Mouse (Mus musculus) gastrocnemius, postnatal 36 days (tissue): ENCODE data around the gene Eid2. TPM values are rescaled to one million over a fixed set of nuclear protein-coding genes. Genes with fewer than 3 reads are reported as not detected.

Experiments used
- DNase-seq, 2 experiments: peaks; one replicate each; pipeline ENCODE4 v3.0.0; 2022
- intact Hi-C: fragments of 180-260 bp; cut with DNase I; formaldehyde crosslinking; loops from one replicate; pipeline ENCODE4 v1.15.1; 2025
- total RNA-seq, 2 experiments: library from RNA; stranded (reverse); gene quantifications; 2 replicates each; pipeline ENCODE4 v1.2.3; 2021

The Eid2 gene
- total RNA-seq, 2 experiments from 2014 or later = 4.9 to 6.3 TPM

DNA sequence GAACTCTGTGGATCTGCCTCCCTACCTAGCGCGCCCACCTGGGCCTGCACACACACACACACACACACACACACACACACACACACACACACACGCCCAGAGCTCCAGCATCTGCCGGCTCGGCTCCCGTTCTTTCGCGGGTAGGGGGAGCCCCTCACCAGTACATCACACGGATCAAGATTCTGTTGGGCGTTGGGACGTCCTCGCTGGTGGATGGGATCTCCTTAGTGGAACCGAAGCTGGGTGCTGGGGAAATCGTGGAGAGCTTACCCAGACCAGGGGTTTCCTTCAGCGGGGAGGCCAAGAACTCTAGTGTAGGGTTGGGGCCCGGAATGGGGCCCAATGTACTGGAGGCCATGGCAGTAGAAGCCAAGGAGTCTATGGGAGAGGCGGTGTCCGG is 22.5 kb downstream of the Eid2 start:
- DNase-seq = no peak
- intact Hi-C loops = no loop called here

DNA sequence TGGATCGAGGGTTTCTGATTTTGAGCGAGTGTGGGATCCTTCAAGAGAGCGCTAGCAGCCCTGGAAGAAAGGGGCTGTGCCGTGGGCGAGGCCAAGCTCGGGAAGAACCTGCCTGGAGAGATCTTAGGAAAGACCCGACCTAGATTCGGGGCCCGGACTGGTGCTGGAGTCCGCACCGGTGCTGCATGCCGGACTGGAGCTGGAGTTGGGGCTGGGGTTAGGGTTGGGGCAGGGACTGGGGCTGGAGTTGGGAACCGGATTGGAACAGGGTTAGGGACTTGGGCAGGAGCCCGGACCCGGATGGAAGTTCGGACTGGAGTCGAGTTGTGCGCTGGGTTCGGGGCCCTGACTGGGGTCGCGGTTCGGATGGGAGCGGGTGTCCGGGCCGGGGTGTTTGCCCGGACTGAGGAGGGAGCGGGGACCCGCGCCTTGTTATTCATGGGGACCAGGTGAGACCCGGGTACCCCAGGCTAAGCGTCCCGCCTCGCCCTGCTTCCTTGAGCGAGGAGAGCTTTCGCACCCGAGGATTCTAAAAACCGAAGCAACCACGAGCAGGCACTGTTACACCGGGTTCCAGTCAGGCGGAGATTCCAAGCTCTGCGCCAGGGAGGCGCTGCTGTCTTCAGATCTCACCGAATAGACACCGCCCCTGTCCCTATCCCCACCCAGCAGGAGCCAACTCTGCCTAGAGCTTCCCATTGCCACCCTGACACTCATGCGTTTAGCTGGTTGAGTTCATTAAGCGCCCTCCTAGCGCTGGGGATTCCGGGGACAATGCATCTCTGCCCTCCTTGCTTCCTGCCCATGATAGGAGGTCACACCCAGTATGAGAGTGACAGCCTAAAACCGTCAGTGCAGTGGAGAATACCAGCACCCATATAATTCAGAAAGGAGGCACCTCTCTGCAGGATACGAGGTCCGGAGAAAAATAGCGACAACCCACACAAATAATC is 23.2 kb downstream of the Eid2 start, which contains the start of gene Selenov:
Gene Selenov, minus strand, starts transcription at position 549 of the 953 bp plus-strand sequence.
- intact Hi-C loops = no loop called here
- no peak for DNase-seq

GRCm38 (mm10) chr7:28294481-28294880 is 26.8 kb downstream of the Eid2 start:
- intact Hi-C loops = no loop called here

DNA sequence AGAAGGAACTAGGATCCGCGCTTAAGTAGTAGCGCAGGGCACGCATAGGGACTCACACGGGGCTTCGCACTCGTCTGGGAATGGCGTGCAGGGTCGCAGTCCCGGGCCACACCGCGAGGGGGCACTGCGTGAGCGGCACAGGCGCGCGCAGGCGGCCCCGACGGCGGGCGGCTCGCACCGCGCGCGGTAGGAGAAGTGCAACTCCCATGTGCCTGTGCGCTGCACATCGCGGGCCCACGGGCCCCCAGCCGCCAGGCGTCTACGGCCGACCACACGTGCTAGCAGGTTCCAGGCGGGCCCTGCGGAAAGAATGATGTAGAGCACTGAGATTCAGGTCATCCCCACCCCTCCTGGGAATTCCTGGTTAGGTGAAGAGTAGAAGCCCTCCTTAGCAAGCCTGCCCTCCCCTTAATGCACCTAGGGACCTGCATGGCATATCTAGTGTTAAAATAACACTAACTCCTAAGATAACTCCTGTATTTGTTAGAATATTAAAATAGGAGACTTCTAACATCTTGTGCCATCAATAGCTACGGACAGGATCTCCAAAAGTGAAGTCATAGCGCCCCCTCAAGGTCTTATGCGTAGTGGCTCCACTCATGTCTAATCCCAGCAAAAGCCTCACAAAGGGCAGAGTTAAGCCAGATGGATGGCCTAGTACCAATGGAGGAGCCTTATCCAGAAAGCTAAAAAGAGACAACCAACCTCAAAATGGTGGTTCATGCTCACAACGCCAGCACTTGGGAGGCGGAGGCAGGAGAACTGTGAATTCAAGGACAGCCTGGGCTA is 31.4 kb downstream of the Eid2 start:
- intact Hi-C loops = loop anchor here (1.0 kb wide), 1 partner anchor 151 kb away; no protein-coding TSS in a partner anchor

More at GRCm38 (mm10) chr7:28294481-28294880, 26.8 kb downstream of the Eid2 start:
- DNase-seq = no peak

DNA sequence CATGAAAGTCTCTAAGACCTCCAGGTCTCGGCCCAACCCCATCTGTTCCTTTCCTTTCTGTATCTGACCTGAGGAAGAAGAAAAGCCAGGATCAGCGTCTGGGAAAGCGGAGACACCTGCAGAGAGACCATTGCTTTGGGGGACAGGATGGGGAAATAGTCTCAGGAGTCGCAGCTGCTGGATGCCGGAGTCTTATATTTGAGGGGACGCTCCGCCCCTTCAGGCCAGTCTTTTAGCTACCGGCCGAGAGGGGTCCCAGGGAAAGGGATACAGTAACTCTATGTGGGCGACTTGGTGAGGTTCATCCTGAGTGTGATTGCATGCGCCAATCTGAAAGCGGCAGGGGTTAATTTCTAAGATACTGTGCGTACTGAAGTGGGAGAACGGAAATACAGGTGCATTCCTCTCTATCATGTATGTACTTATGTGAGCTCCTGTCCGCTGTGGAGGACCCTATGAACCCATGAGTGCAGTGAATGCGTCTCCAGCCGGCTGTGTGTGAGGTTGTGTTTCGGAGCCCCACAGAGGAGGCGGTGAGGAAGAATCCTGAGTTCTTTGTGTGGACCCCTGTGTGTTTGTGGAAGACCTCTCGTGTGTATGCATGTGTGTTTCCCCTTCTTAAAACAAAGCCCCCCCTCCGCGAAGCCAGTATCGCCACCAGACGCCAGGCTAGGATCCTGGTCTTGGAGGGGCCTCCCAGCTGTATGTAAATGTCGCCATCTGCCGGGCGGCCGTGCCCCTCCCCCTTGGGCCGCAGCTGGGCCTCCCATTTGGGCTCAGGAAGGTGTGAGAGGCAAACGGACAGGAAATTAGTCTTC is 34.1 kb downstream of the Eid2 start, which contains the start of gene Dll3:
Gene Dll3, minus strand, starts transcription at position 623 of the 818 bp plus-strand sequence.
- intact Hi-C loops = loop anchor here (5.0 kb wide), 1 partner anchor 90 kb away; no protein-coding TSS in a partner anchor
- no peak for DNase-seq

More for the DNA sequence above, 31.4 kb downstream of the Eid2 start:
- DNase-seq = peak in 1 of 2 experiments; percentile 37

DNA sequence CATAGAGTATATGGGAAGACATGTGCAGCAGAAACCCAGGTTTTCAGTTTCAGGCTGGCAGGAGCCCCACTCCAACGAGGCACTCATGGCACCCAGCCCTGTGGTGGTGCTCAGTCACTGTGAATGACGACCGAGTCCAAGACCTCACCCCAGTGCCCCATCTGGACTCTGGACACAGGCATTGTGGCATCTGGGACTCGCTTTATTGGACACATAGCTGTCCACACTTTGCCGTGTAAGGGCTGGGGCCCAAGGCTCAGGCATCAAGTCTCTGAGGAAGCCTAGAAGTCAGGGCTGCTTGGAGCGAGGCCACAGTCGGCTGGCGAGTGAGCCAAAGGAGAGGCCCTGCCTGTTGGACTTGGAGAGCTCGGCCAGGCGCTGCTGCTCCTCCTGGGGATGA is 38.0 kb downstream of the Eid2 start:
- intact Hi-C loops = no loop called here
- no peak for DNase-seq

- intact Hi-C loops = no loop called here
- DNase-seq = no peak
Measured at GRCm38 (mm10) chr7:28306216-28306615, 38.5 kb downstream of the Eid2 start.

DNA sequence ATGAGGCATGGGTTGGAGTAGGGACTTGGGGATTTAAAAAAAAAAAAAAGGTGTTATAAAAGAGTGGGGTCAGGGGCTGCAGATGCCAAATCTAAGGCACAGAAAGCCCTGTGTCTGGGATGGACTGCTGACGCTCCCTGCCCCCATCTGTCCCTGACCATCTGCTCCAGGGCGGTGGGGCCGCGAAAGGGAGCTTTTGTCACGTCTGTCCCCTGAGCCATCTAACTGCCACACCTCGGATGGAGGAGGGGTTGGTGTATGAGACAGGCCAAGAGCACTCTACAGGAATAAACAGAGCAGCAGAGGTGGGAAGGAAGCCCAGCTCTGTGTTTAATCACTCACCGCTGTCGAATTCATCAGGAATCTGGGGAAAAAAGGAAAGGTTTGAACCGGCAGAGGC is 42.1 kb downstream of the Eid2 start:
- no peak for DNase-seq
- intact Hi-C loops = no loop called here

- intact Hi-C loops = no loop called here
- no peak for DNase-seq
Measured at GRCm38 (mm10) chr7:28311151-28311925, 43.7 kb downstream of the Eid2 start.

GRCm38 (mm10) chr7:28311926-28312543 is 44.4 kb downstream of the Eid2 start, which contains the start of gene Timm50:
Gene Timm50, minus strand, starts transcription at chr7:28312072.
- DNase-seq = peak; percentile 92 to 96
- intact Hi-C loops = no loop called here

GRCm38 (mm10) chr7:28318036-28318435 is 50.4 kb downstream of the Eid2 start:
- DNase-seq = no peak
- intact Hi-C loops = no loop called here

GRCm38 (mm10) chr7:28318714-28319113 is 51.0 kb downstream of the Eid2 start:
- DNase-seq = no peak
- intact Hi-C loops = no loop called here

Other genes with a start within 250 kb of the Eid2 start
- gene Psmc4, start 217.8 kb upstream of the Eid2 start, total RNA-seq = 100 to 1,000 TPM in 1 of 2 experiments, 10 to 100 TPM in 1; 99.1 to 100 TPM
- gene Fcgbp, start 196.6 kb upstream of the Eid2 start, total RNA-seq = under 1 TPM in 1 of 2 experiments, not detected in 1; 0.13 TPM
- not detected for gene 9530053A07Rik, start 138.4 kb upstream of the Eid2 start, total RNA-seq
- gene Fbl, start 98.2 kb upstream of the Eid2 start, total RNA-seq = 10 to 100 TPM; 18.8 to 22.9 TPM
- gene Dyrk1b, start 88.4 kb upstream of the Eid2 start, total RNA-seq = 10 to 100 TPM; 82.4 to 90.6 TPM
- gene Eid2b, start 9.9 kb downstream of the Eid2 start, total RNA-seq = 1 to 10 TPM; 5.2 to 5.9 TPM
- not detected for gene Selenov, start 23.3 kb downstream of the Eid2 start, total RNA-seq
- gene Dll3, start 34.4 kb downstream of the Eid2 start, total RNA-seq = not detected
- 10 to 100 TPM; 41.9 to 42.5 TPM for gene Timm50, start 44.2 kb downstream of the Eid2 start, total RNA-seq
- gene Supt5, start 70.9 kb downstream of the Eid2 start, total RNA-seq = 10 to 100 TPM; 52.0 to 61.4 TPM
- 100 to 1,000 TPM; 298 to 415 TPM for gene Rps16, start 82.8 kb downstream of the Eid2 start, total RNA-seq
- 1 to 10 TPM; 4.7 to 7.8 TPM for gene Plekhg2, start 104.7 kb downstream of the Eid2 start, total RNA-seq
- gene Zfp36, start 112.4 kb downstream of the Eid2 start, total RNA-seq = 10 to 100 TPM in 1 of 2 experiments, 1 to 10 TPM in 1; 6.1 to 20.5 TPM
- 10 to 100 TPM; 19.1 to 22.1 TPM for gene Med29, start 124.8 kb downstream of the Eid2 start, total RNA-seq
- gene Paf1, start 125.1 kb downstream of the Eid2 start, total RNA-seq = 10 to 100 TPM; 27.0 to 27.6 TPM
- 1 to 10 TPM; 2.2 to 4.4 TPM for gene Gmfg, start 169.6 kb downstream of the Eid2 start, total RNA-seq
- gene Lrfn1, start 184.1 kb downstream of the Eid2 start, total RNA-seq = under 1 TPM; 0.20 to 0.30 TPM
- not detected for gene Ifnl2, start 242.6 kb downstream of the Eid2 start, total RNA-seq